31 mouse cellular contexts compared by ENCODE assay signal in genomic region chr4:65767431-65767830, GRCm38 (mm10).
DNase-seq lines count a peak whose midpoint lies in the region; ATAC-seq and TF ChIP-seq lines count a peak whose summit lies in the region.
"Had no signal": no experiment of that assay in that cellular context is flagged by ENCODE, and none has a peak within 500 bp of the region (broad histone marks: within the 10 kb centered on the region; RNA-seq: fewer than 3 reads in every experiment).

No protein-coding gene starts in this region.

- 67% methylated on average over 4 of the region's 4 CpGs for WGBS in forebrain, embryonic 14.5 days
- 73% methylated on average over 4 of the region's 4 CpGs for WGBS in forebrain, embryonic 11.5 days
- WGBS in embryonic facial prominence, embryonic 10.5 days = 79% methylated on average over 4 of the region's 4 CpGs

- H3K36me3 ChIP-seq in forebrain, embryonic 14.5 days (ENCODE audit: control insufficient read depth, insufficient read depth, low read length) = no peaks in the 10 kb centered on the region
- no peaks in the 10 kb centered on the region for H3K36me3 ChIP-seq in forebrain, embryonic 11.5 days (ENCODE audit: control insufficient read depth, insufficient read depth, low read length)
- no peaks in the 10 kb centered on the region for H3K36me3 ChIP-seq in embryonic facial prominence, embryonic 10.5 days (replicated peaks)
- H3K36me3 ChIP-seq: embryonic facial prominence, embryonic 15.5 days; G1E; heart, embryonic 10.5 days; heart, embryonic 15.5 days; hindbrain, embryonic 12.5 days; intestine, embryonic 15.5 days; limb, embryonic 12.5 days; liver, embryonic 15.5 days; midbrain, embryonic 10.5 days had no signal

- no peak overlapping the region for H3K9ac ChIP-seq in forebrain, embryonic 14.5 days (ENCODE audit: low read length)
- H3K9ac ChIP-seq in forebrain, embryonic 11.5 days (ENCODE audit: low read length) = no peak overlapping the region
- H3K9ac ChIP-seq: embryonic facial prominence, embryonic 15.5 days; heart, embryonic 15.5 days; hindbrain, embryonic 12.5 days; intestine, embryonic 15.5 days; limb, embryonic 12.5 days; liver, embryonic 15.5 days; lung, embryonic 14.5 days had no signal

- no peak overlapping the region for H3K27ac ChIP-seq in forebrain, embryonic 14.5 days (ENCODE audit: low read depth, low read length)
- H3K27ac ChIP-seq in forebrain, embryonic 11.5 days (ENCODE audit: low read depth, low read length) = no peak overlapping the region
- H3K27ac ChIP-seq in embryonic facial prominence, embryonic 10.5 days (replicated peaks) = no peak overlapping the region
- H3K27ac ChIP-seq: embryonic facial prominence, embryonic 15.5 days; heart, embryonic 10.5 days; heart, embryonic 15.5 days; hindbrain, embryonic 12.5 days; hindbrain, postnatal 0 days; intestine, embryonic 15.5 days; limb, embryonic 12.5 days; liver, embryonic 15.5 days; midbrain, embryonic 10.5 days had no signal

- TF ChIP-seq CTCF in brain, embryonic 14.5 days (IDR thresholded peaks at IDR 0.05; ENCODE audit: borderline replicate concordance, extremely low read depth, insufficient read depth, insufficient read length) = no peak

- H3K4me3 ChIP-seq in forebrain, embryonic 14.5 days (ENCODE audit: low read depth, low read length) = no peak overlapping the region
- H3K4me3 ChIP-seq in forebrain, embryonic 11.5 days (ENCODE audit: low read depth, low read length) = no peak overlapping the region
- no peak overlapping the region for H3K4me3 ChIP-seq in embryonic facial prominence, embryonic 10.5 days
- H3K4me3 ChIP-seq: embryonic facial prominence, embryonic 15.5 days; heart, embryonic 10.5 days; heart, embryonic 15.5 days; hindbrain, embryonic 12.5 days; intestine, embryonic 15.5 days; limb, embryonic 12.5 days; liver, embryonic 15.5 days; midbrain, embryonic 10.5 days had no signal

- DNase-seq in forebrain, embryonic 14.5 days (ENCODE audit: low spot score) = peak; percentile 58
- no peak for DNase-seq in forebrain, embryonic 11.5 days (ENCODE audit: low spot score)
- DNase-seq in layer of hippocampus, adult 9-11 months = peak; percentile 20
- DNase-seq in layer of hippocampus, postnatal 25 days (ENCODE audit: extremely low spot score in 1 of 2, low spot score in 1 of 2) = no peak
- DNase-seq in brain, embryonic 14.5 days (ENCODE audit: low read depth) = peak; percentile 49
- peak; percentile 38 to 46 for DNase-seq in left cerebral cortex, adult 9 months (ENCODE audit: low spot score in 2 of 2)
- no peak for DNase-seq in adrenal gland, adult 8-10 months
- no peak for DNase-seq in embryonic facial prominence, embryonic 10.5 days (ENCODE audit: low spot score)
- DNase-seq: adrenal gland, postnatal 14 days; cerebellum, adult 2 months; cerebellum, postnatal 14 days; gastrocnemius, postnatal 25 days; heart, adult 11 months; kidney, adult 2 months; kidney, postnatal 36 days; lung, embryonic 14.5 days; lung, postnatal 14 days; spleen, adult 18-20 months; thymus, adult 2 months; thymus, postnatal 36 days had no signal

- no peak for ATAC-seq in forebrain, embryonic 14.5 days
- no peak for ATAC-seq in forebrain, embryonic 11.5 days (replicated peaks; ENCODE audit: low FRiP score)
- ATAC-seq: hindbrain, postnatal 0 days; intestine, embryonic 15.5 days; midbrain, embryonic 16.5 days had no signal

- no peaks in the 10 kb centered on the region for H3K27me3 ChIP-seq in forebrain, embryonic 14.5 days (replicated peaks; ENCODE audit: control insufficient read depth, insufficient read depth, low read length)
- H3K27me3 ChIP-seq in forebrain, embryonic 11.5 days (ENCODE audit: control insufficient read depth, insufficient read depth, low read length) = no peaks in the 10 kb centered on the region
- H3K27me3 ChIP-seq in embryonic facial prominence, embryonic 10.5 days (replicated peaks; ENCODE audit: low read depth, poor library complexity, severe bottlenecking) = no peaks in the 10 kb centered on the region
- H3K27me3 ChIP-seq: embryonic facial prominence, embryonic 15.5 days; heart, embryonic 15.5 days; hindbrain, embryonic 12.5 days; intestine, embryonic 15.5 days; limb, embryonic 12.5 days; liver, embryonic 15.5 days had no signal

- H3K4me1 ChIP-seq in forebrain, embryonic 14.5 days (ENCODE audit: control insufficient read depth, insufficient read depth, low read length) = no peaks in the 10 kb centered on the region
- no peaks in the 10 kb centered on the region for H3K4me1 ChIP-seq in forebrain, embryonic 11.5 days (replicated peaks; ENCODE audit: control insufficient read depth, insufficient read depth, low read length)
- H3K4me1 ChIP-seq in embryonic facial prominence, embryonic 10.5 days = no peaks in the 10 kb centered on the region
- H3K4me1 ChIP-seq: embryonic facial prominence, embryonic 15.5 days; heart, embryonic 10.5 days; heart, embryonic 15.5 days; intestine, embryonic 15.5 days; liver, embryonic 15.5 days; midbrain, embryonic 10.5 days had no signal

- no peak overlapping the region for H3K4me2 ChIP-seq in forebrain, embryonic 14.5 days (ENCODE audit: low read length)
- H3K4me2 ChIP-seq in forebrain, embryonic 11.5 days (ENCODE audit: low read depth, low read length, severe bottlenecking) = no peak overlapping the region
- H3K4me2 ChIP-seq: embryonic facial prominence, embryonic 15.5 days; heart, embryonic 15.5 days; hindbrain, embryonic 12.5 days; intestine, embryonic 15.5 days; limb, embryonic 12.5 days; liver, embryonic 15.5 days; lung, embryonic 14.5 days had no signal

- TF ChIP-seq POLR2A in brain, embryonic 14.5 days (IDR thresholded peaks at IDR 0.05; ENCODE audit: borderline replicate concordance, extremely low read depth, insufficient read depth, insufficient read length, poor library complexity, severe bottlenecking) = no peak

- H3K9me3 ChIP-seq in forebrain, embryonic 14.5 days (replicated peaks; ENCODE audit: control insufficient read depth, low read length) = no peaks in the 10 kb centered on the region
- H3K9me3 ChIP-seq in forebrain, embryonic 11.5 days (ENCODE audit: control insufficient read depth, low read length) = no peaks in the 10 kb centered on the region
- H3K9me3 ChIP-seq in embryonic facial prominence, embryonic 10.5 days = no peaks in the 10 kb centered on the region
- H3K9me3 ChIP-seq: embryonic facial prominence, embryonic 15.5 days; heart, embryonic 10.5 days; heart, embryonic 15.5 days; hindbrain, embryonic 12.5 days; intestine, embryonic 15.5 days; limb, embryonic 12.5 days; liver, embryonic 15.5 days; midbrain, embryonic 10.5 days had no signal

Comparison
In these comparisons a context has a peak if more than half of its experiments do, and no peak if none do; other contexts are left out.
1. DNase-seq: peak in forebrain, embryonic 14.5 days (single experiment), layer of hippocampus, adult 9-11 months (single experiment), brain, embryonic 14.5 days (single experiment) and left cerebral cortex, adult 9 months (2 of 2); none in forebrain, embryonic 11.5 days (single experiment), layer of hippocampus, postnatal 25 days (0 of 2), adrenal gland, adult 8-10 months (single experiment) and embryonic facial prominence, embryonic 10.5 days (single experiment).